Comparison of ENCODE assay signal across 8 mouse cellular contexts in genomic region chr6:136486801-136487553, GRCm38 (mm10). TPM values are rescaled to one million over a fixed set of nuclear protein-coding genes. Genes with fewer than 3 reads are reported as not detected.
DNase-seq lines count a peak whose midpoint lies in the region; ATAC-seq lines count a peak whose summit lies in the region.

No protein-coding gene starts in this region.

- H3K4me1 ChIP-seq in heart, embryonic 15.5 days (replicated peaks), result 0 out of 2 replicates have a peak, but pooled peaks cover 6% of the 10 kb centered on the region
- H3K4me1 ChIP-seq in embryonic facial prominence, embryonic 12.5 days, result no peaks in the 10 kb centered on the region
- 0 out of 2 replicates have a peak, but pooled peaks cover 3% of the 10 kb centered on the region for H3K4me1 ChIP-seq in intestine, embryonic 14.5 days (replicated peaks; ENCODE audit: control insufficient read depth, insufficient read depth, low read length)
- H3K4me1 ChIP-seq in midbrain, embryonic 16.5 days (ENCODE audit: control insufficient read depth, insufficient read depth, low read length), result no peaks in the 10 kb centered on the region

- no peak for DNase-seq in heart, postnatal 10 days
- no peak for DNase-seq in intestine, embryonic 14.5 days (ENCODE audit: low spot score)
- no peak for DNase-seq in right cerebral cortex, postnatal 14 days
- DNase-seq in gastrocnemius, postnatal 36 days, result no peak
- DNase-seq in right cerebral cortex, postnatal 10 days (ENCODE audit: low spot score in 2 of 2), result no peak

- H3K9me3 ChIP-seq in heart, embryonic 15.5 days (replicated peaks), result no peaks in the 10 kb centered on the region
- no peaks in the 10 kb centered on the region for H3K9me3 ChIP-seq in embryonic facial prominence, embryonic 12.5 days
- peaks cover 2% of the 10 kb centered on the region; the same call in 1 of the 2 replicates for H3K9me3 ChIP-seq in intestine, embryonic 14.5 days (ENCODE audit: control insufficient read depth, low read length)
- H3K9me3 ChIP-seq in midbrain, embryonic 16.5 days (replicated peaks; ENCODE audit: control insufficient read depth, low read length, poor library complexity, severe bottlenecking), result peaks cover 3% of the 10 kb centered on the region; the same call in 1 of the 2 replicates

- H3K27me3 ChIP-seq in heart, embryonic 15.5 days, result no peaks in the 10 kb centered on the region
- no peaks in the 10 kb centered on the region for H3K27me3 ChIP-seq in embryonic facial prominence, embryonic 12.5 days
- H3K27me3 ChIP-seq in intestine, embryonic 14.5 days (replicated peaks; ENCODE audit: control insufficient read depth, insufficient read depth, low read length), result no peaks in the 10 kb centered on the region
- H3K27me3 ChIP-seq in midbrain, embryonic 16.5 days (ENCODE audit: control insufficient read depth, insufficient read depth, low read depth, low read length), result no peaks in the 10 kb centered on the region

- H3K9ac ChIP-seq in heart, embryonic 15.5 days, result no peak overlapping the region
- H3K9ac ChIP-seq in embryonic facial prominence, embryonic 12.5 days, result no peak overlapping the region
- H3K9ac ChIP-seq in intestine, embryonic 14.5 days (ENCODE audit: low read length), result no peak overlapping the region
- H3K9ac ChIP-seq in midbrain, embryonic 16.5 days (ENCODE audit: low read depth, low read length), result peak overlapping the region; percentile 34; the same call in 1 of the 2 replicates

- intact Hi-C loops in heart, postnatal 10 days (cut with DNase I), result no loop called here
- intact Hi-C loops in gastrocnemius, postnatal 36 days (cut with DNase I), result no loop called here

- H3K4me3 ChIP-seq in heart, embryonic 15.5 days, result peak overlapping the region; percentile 21; the same call in 1 of the 2 replicates
- H3K4me3 ChIP-seq in embryonic facial prominence, embryonic 12.5 days, result peak overlapping the region; percentile 17; the same call in 1 of the 2 replicates
- no peak overlapping the region for H3K4me3 ChIP-seq in intestine, embryonic 14.5 days (ENCODE audit: low read depth, low read length)
- peak overlapping the region; percentile 14; the same call in 1 of the 2 replicates for H3K4me3 ChIP-seq in midbrain, embryonic 16.5 days (ENCODE audit: low read depth, low read length)

- 52% methylated on average over 36 of the region's 36 CpGs for WGBS in heart, embryonic 15.5 days
- 47% methylated on average over 36 of the region's 36 CpGs for WGBS in embryonic facial prominence, embryonic 12.5 days
- 65% methylated on average over 36 of the region's 36 CpGs for WGBS in intestine, embryonic 14.5 days
- 58% methylated on average over 33 of the region's 36 CpGs for WGBS in midbrain, embryonic 16.5 days

- ATAC-seq in heart, embryonic 15.5 days (replicated peaks; ENCODE audit: insufficient number of reproducible peaks, insufficient read depth, low FRiP score, low read depth), result no peak
- ATAC-seq in embryonic facial prominence, embryonic 12.5 days (ENCODE audit: insufficient number of reproducible peaks, insufficient read depth, low FRiP score, low TSS enrichment), result no peak
- ATAC-seq in intestine, embryonic 14.5 days (replicated peaks; ENCODE audit: low FRiP score, low TSS enrichment, low read depth), result peak; percentile 44; the same call in 1 of the 2 replicates
- peak; percentile 54; the same call in 1 of the 2 replicates for ATAC-seq in midbrain, embryonic 16.5 days

- H3K4me2 ChIP-seq in heart, embryonic 15.5 days, result peak overlapping the region; percentile 46
- H3K4me2 ChIP-seq in embryonic facial prominence, embryonic 12.5 days (replicated peaks), result peak overlapping the region; percentile 39
- peak overlapping the region; percentile 31 for H3K4me2 ChIP-seq in intestine, embryonic 14.5 days (ENCODE audit: low read length)
- H3K4me2 ChIP-seq in midbrain, embryonic 16.5 days (ENCODE audit: low read length), result peak overlapping the region; percentile 55

- no peak overlapping the region for H3K27ac ChIP-seq in heart, embryonic 15.5 days
- H3K27ac ChIP-seq in embryonic facial prominence, embryonic 12.5 days, result no peak overlapping the region
- no peak overlapping the region for H3K27ac ChIP-seq in intestine, embryonic 14.5 days (ENCODE audit: low read depth)
- no peak overlapping the region for H3K27ac ChIP-seq in midbrain, embryonic 16.5 days (ENCODE audit: low read length)

- H3K36me3 ChIP-seq in heart, embryonic 15.5 days, result no peaks in the 10 kb centered on the region
- H3K36me3 ChIP-seq in embryonic facial prominence, embryonic 12.5 days, result no peaks in the 10 kb centered on the region
- no peaks in the 10 kb centered on the region for H3K36me3 ChIP-seq in intestine, embryonic 14.5 days (ENCODE audit: control insufficient read depth, insufficient read depth, low read length)
- H3K36me3 ChIP-seq in midbrain, embryonic 16.5 days (ENCODE audit: control insufficient read depth, insufficient read depth, low read length), result no peaks in the 10 kb centered on the region

RNA-seq across cellular contexts. Expression of gene Atf7ip, which starts 19.0 kb away (rescaled TPM):
- 30.3 and 32.6 TPM in 2 replicates for polyA plus RNA-seq in heart, embryonic 15.5 days (2015; fragmentation: Nextera tagmentation; extraction: Ambion mirVana)
- total RNA-seq in heart, postnatal 10 days (2021), result 100 to 1,000 TPM in 1 of 2 experiments, 10 to 100 TPM in 1; 93.8 to 103 TPM
- 54.8 and 55.1 TPM in 2 replicates for polyA plus RNA-seq in embryonic facial prominence, embryonic 12.5 days (2016; fragmentation: Nextera tagmentation; extraction: Ambion mirVana)
- polyA plus RNA-seq in intestine, embryonic 14.5 days (2014; fragmentation: Nextera tagmentation; extraction: Ambion mirVana), result 32.9 and 36.0 TPM in 2 replicates
- 38.2 and 40.6 TPM in 2 replicates for polyA plus RNA-seq in midbrain, embryonic 16.5 days (2015; fragmentation: Nextera tagmentation; extraction: Ambion mirVana)
- total RNA-seq in gastrocnemius, postnatal 36 days (2021), result 10 to 100 TPM; 31.6 to 41.6 TPM

Comparison
In these comparisons a context has a peak if more than half of its experiments do, and no peak if none do; other contexts are left out.
1. ATAC-seq: peak in intestine, embryonic 14.5 days (single experiment) and midbrain, embryonic 16.5 days (single experiment); none in heart, embryonic 15.5 days (single experiment) and embryonic facial prominence, embryonic 12.5 days (single experiment).
2. Peak in every context shown above with its lines, with median percentiles within 50 percentile points of each other: H3K4me2 ChIP-seq.